In genomic region chr2:163613990-163614389, GRCm38 (mm10) we compare ENCODE assay signal across 11 mouse cellular contexts.
"Had no signal": no experiment of that assay in that cellular context is flagged by ENCODE, and none has a peak within 500 bp of the region (broad histone marks: within the 10 kb centered on the region; RNA-seq: fewer than 3 reads in every experiment).

No protein-coding gene starts in this region.

- DNase-seq: kidney, adult 11 months; kidney, postnatal 14 days; layer of hippocampus, postnatal 36 days; lung, postnatal 14 days; thymus, postnatal 36 days had no signal

- H3K27ac ChIP-seq: limb, embryonic 12.5 days; lung, embryonic 15.5 days; macrophage; midbrain, embryonic 12.5 days; neural tube, embryonic 12.5 days had no signal

- H3K9ac ChIP-seq: limb, embryonic 12.5 days; lung, embryonic 15.5 days; midbrain, embryonic 12.5 days; neural tube, embryonic 12.5 days had no signal

- H3K4me3 ChIP-seq: limb, embryonic 12.5 days; lung, embryonic 15.5 days; megakaryocyte, embryonic 14.5 days; midbrain, embryonic 12.5 days; neural tube, embryonic 12.5 days had no signal

- H3K4me1 ChIP-seq: limb, embryonic 12.5 days; lung, embryonic 15.5 days; midbrain, embryonic 12.5 days; neural tube, embryonic 12.5 days had no signal

- H3K9me3 ChIP-seq: lung, embryonic 15.5 days; megakaryocyte, embryonic 14.5 days; midbrain, embryonic 12.5 days; neural tube, embryonic 12.5 days had no signal

- H3K4me2 ChIP-seq: limb, embryonic 12.5 days; lung, embryonic 15.5 days; midbrain, embryonic 12.5 days; neural tube, embryonic 12.5 days had no signal

- H3K27me3 ChIP-seq: limb, embryonic 12.5 days; lung, embryonic 15.5 days; megakaryocyte, embryonic 14.5 days; midbrain, embryonic 12.5 days; neural tube, embryonic 12.5 days had no signal
